Mouse (Mus musculus): ENCODE data around the gene Dcst1. TPM values are rescaled to one million over a fixed set of nuclear protein-coding genes. Genes with fewer than 3 reads are reported as not detected.

The Dcst1 gene
- polyA plus RNA-seq, 2 experiments, result 0.11 to 0.18 TPM

GRCm38 (mm10) chr3:89343279-89343678 lies 21.8 kb downstream of the Dcst1 start:
- Histone ChIP-seq H3K27ac (replicated peaks; ENCODE audit: low read depth, low read length) (no peak overlapping the region), H3K4me2 (replicated peaks; ENCODE audit: low read depth, low read length, severe bottlenecking) (no peak overlapping the region), H3K9me3 (ENCODE audit: control insufficient read depth, low read length) (no peaks in the 10 kb centered on the region), H3K9ac (ENCODE audit: low read depth, low read length, severe bottlenecking) (no peak overlapping the region), H3K27me3 (ENCODE audit: control insufficient read depth, insufficient read depth, low read length) (no peaks in the 10 kb centered on the region), H3K36me3 (ENCODE audit: control insufficient read depth, insufficient read depth, low read length) (peaks cover 54% of the 10 kb centered on the region), H3K4me1 (ENCODE audit: control insufficient read depth, insufficient read depth, low read length) (peaks cover 22% of the 10 kb centered on the region), H3K4me3 (replicated peaks; ENCODE audit: low read length) (no peak overlapping the region)
- WGBS, result 83% methylated on average over 7 of the region's 7 CpGs
- no peak for DNase-seq (ENCODE audit: low spot score)
- ATAC-seq (ENCODE audit: low FRiP score, low read depth), result no peak
- TF ChIP-seq POLR2A (IDR thresholded peaks at IDR 0.05; ENCODE audit: borderline replicate concordance, extremely low read depth, insufficient read depth, insufficient read length), result no peak

GRCm38 (mm10) chr3:89341794-89342193 lies 23.3 kb downstream of the Dcst1 start:
- Histone ChIP-seq H3K9ac (ENCODE audit: low read depth, low read length, severe bottlenecking) (no peak overlapping the region), H3K27me3 (ENCODE audit: control insufficient read depth, insufficient read depth, low read length) (no peaks in the 10 kb centered on the region), H3K36me3 (ENCODE audit: control insufficient read depth, insufficient read depth, low read length) (peaks cover 47% of the 10 kb centered on the region), H3K27ac (replicated peaks; ENCODE audit: low read depth, low read length) (no peak overlapping the region), H3K4me1 (ENCODE audit: control insufficient read depth, insufficient read depth, low read length) (peaks cover 22% of the 10 kb centered on the region), H3K4me3 (replicated peaks; ENCODE audit: low read length) (no peak overlapping the region), H3K4me2 (replicated peaks; ENCODE audit: low read depth, low read length, severe bottlenecking) (no peak overlapping the region), H3K9me3 (ENCODE audit: control insufficient read depth, low read length) (no peaks in the 10 kb centered on the region)
- DNase-seq (ENCODE audit: low spot score) (no peak), ATAC-seq (ENCODE audit: low FRiP score, low read depth) (no peak)
- 85% methylated on average over 4 of the region's 4 CpGs for WGBS
- no peak for TF ChIP-seq POLR2A (IDR thresholded peaks at IDR 0.05; ENCODE audit: borderline replicate concordance, extremely low read depth, insufficient read depth, insufficient read length)

- H3K27ac ChIP-seq (replicated peaks; ENCODE audit: low read depth, low read length), result no peak overlapping the region
- peak overlapping the region; percentile 46 for H3K4me2 ChIP-seq (replicated peaks; ENCODE audit: low read depth, low read length, severe bottlenecking)
- no peaks in the 10 kb centered on the region for H3K27me3 ChIP-seq (ENCODE audit: control insufficient read depth, insufficient read depth, low read length)
- H3K9ac ChIP-seq (ENCODE audit: low read depth, low read length, severe bottlenecking), result 0 out of 2 replicates have a peak overlapping the region, but pooled peaks have one; percentile 9
- H3K4me1 ChIP-seq (ENCODE audit: control insufficient read depth, insufficient read depth, low read length), result peaks cover 31% of the 10 kb centered on the region
- H3K9me3 ChIP-seq (ENCODE audit: control insufficient read depth, low read length), result no peaks in the 10 kb centered on the region
- ATAC-seq (ENCODE audit: low FRiP score, low read depth) (no peak), DNase-seq (ENCODE audit: low spot score) (peak; percentile 78)
- H3K36me3 ChIP-seq (ENCODE audit: control insufficient read depth, insufficient read depth, low read length), result peaks cover 35% of the 10 kb centered on the region
- WGBS, result 5% methylated on average over 11 of the region's 11 CpGs
- H3K4me3 ChIP-seq (replicated peaks; ENCODE audit: low read length), result peak overlapping the region; percentile 28
- no peak for TF ChIP-seq POLR2A (IDR thresholded peaks at IDR 0.05; ENCODE audit: borderline replicate concordance, extremely low read depth, insufficient read depth, insufficient read length)
Measured at GRCm38 (mm10) chr3:89340465-89340864, 24.6 kb downstream of the Dcst1 start.

GRCm38 (mm10) chr3:89339416-89339815 lies 25.6 kb downstream of the Dcst1 start:
- no peak overlapping the region for H3K9ac ChIP-seq (ENCODE audit: low read depth, low read length, severe bottlenecking)
- peaks cover 33% of the 10 kb centered on the region for H3K36me3 ChIP-seq (ENCODE audit: control insufficient read depth, insufficient read depth, low read length)
- 0 out of 2 replicates have a peak overlapping the region, but pooled peaks have one; percentile 5 for H3K4me3 ChIP-seq (replicated peaks; ENCODE audit: low read length)
- ATAC-seq (ENCODE audit: low FRiP score, low read depth), result no peak
- peaks cover 31% of the 10 kb centered on the region for H3K4me1 ChIP-seq (ENCODE audit: control insufficient read depth, insufficient read depth, low read length)
- no peaks in the 10 kb centered on the region for H3K27me3 ChIP-seq (ENCODE audit: control insufficient read depth, insufficient read depth, low read length)
- peak overlapping the region; percentile 19; the same call in 1 of the 2 replicates for H3K27ac ChIP-seq (replicated peaks; ENCODE audit: low read depth, low read length)
- no peaks in the 10 kb centered on the region for H3K9me3 ChIP-seq (ENCODE audit: control insufficient read depth, low read length)
- peak overlapping the region; percentile 75 for H3K4me2 ChIP-seq (replicated peaks; ENCODE audit: low read depth, low read length, severe bottlenecking)
- TF ChIP-seq POLR2A (IDR thresholded peaks at IDR 0.05; ENCODE audit: borderline replicate concordance, extremely low read depth, insufficient read depth, insufficient read length), result no peak
- DNase-seq (ENCODE audit: low spot score), result no peak
- WGBS, result 27% methylated on average over 8 of the region's 8 CpGs

- H3K4me2 ChIP-seq (replicated peaks; ENCODE audit: low read depth, low read length, severe bottlenecking), result peak within 1 kb of the TSS; percentile 75
- no peaks in the 10 kb centered on the region for H3K9me3 ChIP-seq (ENCODE audit: control insufficient read depth, low read length)
- peak; percentile 60; the same call in 1 of the 2 replicates for TF ChIP-seq POLR2A (IDR thresholded peaks at IDR 0.05; ENCODE audit: borderline replicate concordance, extremely low read depth, insufficient read depth, insufficient read length)
- DNase-seq (ENCODE audit: low spot score) (peak; percentile 94), ATAC-seq (ENCODE audit: low FRiP score, low read depth) (peak; percentile 94)
- peak within 1 kb of the TSS; percentile 92 for H3K27ac ChIP-seq (replicated peaks; ENCODE audit: low read depth, low read length)
- H3K27me3 ChIP-seq (ENCODE audit: control insufficient read depth, insufficient read depth, low read length), result no peaks in the 10 kb centered on the region
- H3K9ac ChIP-seq (ENCODE audit: low read depth, low read length, severe bottlenecking), result peak within 1 kb of the TSS; percentile 94
- H3K4me1 ChIP-seq (ENCODE audit: control insufficient read depth, insufficient read depth, low read length), result peaks cover 32% of the 10 kb centered on the region
- peaks cover 34% of the 10 kb centered on the region for H3K36me3 ChIP-seq (ENCODE audit: control insufficient read depth, insufficient read depth, low read length)
- 5% methylated on average over 39 of the region's 44 CpGs for whole genome bisulfite sequencing
- peak within 1 kb of the TSS; percentile 87 for H3K4me3 ChIP-seq (replicated peaks; ENCODE audit: low read length)
Measured at GRCm38 (mm10) chr3:89337721-89338578, 27.1 kb downstream of the Dcst1 start, which contains the start of gene Efna4. Efna4 (minus strand) TSS chr3:89338028.

Data from limb, embryonic 14.5 days (tissue).